Mouse (Mus musculus) spleen, postnatal 0 days (tissue): ENCODE measurements around the gene Klk5. TPM values are rescaled to one million over a fixed set of nuclear protein-coding genes. Genes with fewer than 3 reads are reported as not detected.

Source experiments
- polyA plus RNA-seq: library from polyadenylated mRNA; unstranded; fragments of >200 nt; fragmentation: Nextera tagmentation; extraction: Ambion mirVana; gene quantifications from 2 replicates; pipeline ENCODE4 v1.2.1, GENCODE M21; 2015

Klk5 gene
- polyA plus RNA-seq: not detected in 2 replicates

DNA sequence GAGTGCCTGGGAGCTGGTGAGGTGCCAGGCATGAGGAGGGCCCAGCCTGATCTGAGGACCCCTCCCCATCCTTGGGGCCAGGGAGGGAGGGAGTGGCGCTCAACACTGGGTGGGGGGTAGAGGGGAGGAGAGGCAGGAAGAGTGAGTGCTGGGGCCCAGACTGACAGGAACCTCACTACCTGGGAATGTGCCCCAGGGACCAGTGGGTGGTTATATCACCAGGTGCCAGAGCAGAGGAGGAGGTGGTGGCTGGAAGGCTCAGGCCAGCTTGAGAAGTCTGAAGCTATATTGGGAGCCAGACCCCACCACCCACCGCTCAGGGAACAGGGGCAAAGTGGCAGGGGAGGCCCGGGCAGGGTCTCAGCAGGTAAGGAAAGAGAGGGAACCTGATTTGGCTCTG lies at the start of gene Klk5:
Gene Klk5, plus strand, starts transcription at position 271 of the 400 bp plus-strand sequence.

DNA sequence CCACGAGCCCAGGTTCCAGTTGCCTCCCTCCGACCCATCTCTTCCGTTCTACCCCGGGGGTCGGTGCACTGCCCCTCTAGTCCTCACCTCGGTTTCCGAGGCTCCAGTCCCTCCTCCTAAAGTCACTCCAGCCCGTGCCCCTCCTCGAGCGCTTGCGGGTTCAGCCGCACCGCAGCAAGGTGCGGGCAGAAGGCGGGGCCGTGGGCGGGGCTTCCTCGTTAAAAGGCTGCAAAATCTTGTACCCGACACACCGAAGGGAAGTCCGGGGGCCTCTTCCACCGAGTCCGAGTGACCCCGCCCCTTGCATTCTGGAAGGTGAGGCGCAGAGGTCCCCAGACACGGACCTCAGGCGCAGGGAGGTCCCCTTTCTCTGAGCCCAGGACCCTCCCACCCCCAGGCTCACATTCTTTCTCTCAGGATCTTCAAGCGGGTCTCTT lies 44.4 kb upstream of the Klk5 start, which contains the start of gene Klk8:
Gene Klk8, plus strand, starts transcription at position 245 of the 437 bp plus-strand sequence.

DNA sequence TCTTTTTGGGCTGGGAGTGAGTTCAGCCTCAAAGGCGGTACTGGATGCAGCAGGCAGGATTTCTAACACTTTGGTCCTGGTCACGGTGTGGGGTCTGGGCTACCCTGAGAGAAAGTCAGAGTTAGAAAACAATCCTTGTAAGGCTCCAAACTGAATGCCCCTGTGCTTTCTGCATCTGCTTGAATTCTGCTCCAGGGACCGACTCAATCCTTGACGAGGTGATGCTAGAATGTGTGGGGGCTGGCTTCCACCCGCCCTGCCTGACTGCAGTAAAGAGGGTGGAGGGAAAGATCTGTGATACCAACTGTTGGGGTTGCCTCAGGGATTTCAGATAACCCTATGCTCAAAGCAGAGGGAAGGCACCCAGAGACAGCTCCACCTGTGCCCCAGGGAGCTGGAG lies 30.8 kb upstream of the Klk5 start, which contains the start of gene Klk7:
Gene Klk7, plus strand, starts transcription at position 301 of the 400 bp plus-strand sequence.

DNA sequence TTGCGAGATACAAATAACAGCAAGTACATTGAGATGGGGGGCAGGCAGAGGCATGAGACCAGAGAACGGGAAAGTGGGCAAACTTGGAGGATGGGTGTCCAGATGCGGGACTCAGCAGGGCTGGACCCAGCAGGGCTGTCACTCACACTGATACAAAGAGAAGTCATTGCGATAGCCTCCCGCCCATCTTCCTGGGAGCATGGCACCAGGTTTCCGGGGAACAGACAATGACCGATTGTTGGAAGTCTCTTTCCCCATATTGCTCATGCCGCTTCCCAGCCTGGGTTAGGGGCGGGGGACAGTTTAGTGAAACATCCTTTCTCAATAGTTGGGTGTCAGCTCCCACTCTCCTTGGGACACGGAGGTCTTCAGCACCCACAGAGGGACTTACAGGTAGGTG lies 17.6 kb upstream of the Klk5 start, which contains the start of gene Klk6:
Gene Klk6, plus strand, starts transcription at position 301 of the 400 bp plus-strand sequence.

DNA sequence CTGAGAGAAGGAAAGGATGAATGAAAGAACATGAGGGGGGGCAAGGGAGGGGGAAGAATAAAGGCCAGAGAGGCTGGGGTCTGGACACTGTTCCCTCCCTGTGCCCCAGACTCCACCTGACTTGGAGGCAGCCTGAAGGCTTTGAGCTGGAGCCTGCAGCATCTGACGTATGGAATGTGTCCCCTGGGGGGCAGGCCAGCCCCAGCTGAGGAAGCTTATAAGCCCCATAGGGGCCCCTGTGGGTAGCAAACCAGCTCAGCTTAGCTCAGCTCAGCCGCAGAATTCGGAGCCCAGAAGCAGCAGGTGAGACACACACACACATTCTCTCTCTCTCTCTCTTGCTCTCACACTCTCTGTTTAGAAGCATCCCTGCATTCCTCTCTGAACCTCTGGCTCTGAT lies 39.1 kb downstream of the Klk5 start, which contains the start of gene Klk4:
Gene Klk4, plus strand, starts transcription at position 249 of the 400 bp plus-strand sequence.

Other genes with a start within 250 kb of the Klk5 start
- not detected in 2 replicates for gene Zfp819, start 234.8 kb upstream of the Klk5 start, polyA plus RNA-seq
- gene Ceacam18, start 207.3 kb upstream of the Klk5 start, polyA plus RNA-seq: 0.17 and 0.32 TPM in 2 replicates
- 11.6 and 13.4 TPM in 2 replicates for gene Siglece, start 181.8 kb upstream of the Klk5 start, polyA plus RNA-seq
- gene Ctu1, start 170.0 kb upstream of the Klk5 start, polyA plus RNA-seq: 6.1 and 6.5 TPM in 2 replicates
- not detected in 2 replicates for gene Klk14, start 151.6 kb upstream of the Klk5 start, polyA plus RNA-seq
- 0.21 TPM in 1 of 2 replicates, not detected in the other for gene Klk13, start 129.4 kb upstream of the Klk5 start, polyA plus RNA-seq
- gene Klk12, start 73.1 kb upstream of the Klk5 start, polyA plus RNA-seq: not detected in 2 replicates
- not detected in 2 replicates for gene Klk11, start 67.4 kb upstream of the Klk5 start, polyA plus RNA-seq
- 2.0 and 2.6 TPM in 2 replicates for gene Klk10, start 60.9 kb upstream of the Klk5 start, polyA plus RNA-seq
- not detected in 2 replicates for gene Klk9, start 50.1 kb upstream of the Klk5 start, polyA plus RNA-seq
- gene Klk8, start 44.4 kb upstream of the Klk5 start, polyA plus RNA-seq: 5.9 and 6.4 TPM in 2 replicates
- not detected in 2 replicates for gene Klk7, start 30.7 kb upstream of the Klk5 start, polyA plus RNA-seq
- gene Klk6, start 17.5 kb upstream of the Klk5 start, polyA plus RNA-seq: not detected in 2 replicates
- gene Klk4, start 39.2 kb downstream of the Klk5 start, polyA plus RNA-seq: not detected in 2 replicates
- gene Klk15, start 91.8 kb downstream of the Klk5 start, polyA plus RNA-seq: not detected in 2 replicates
- not detected in 2 replicates for gene Klk1b8, start 108.7 kb downstream of the Klk5 start, polyA plus RNA-seq
- gene Klk1b1, start 124.8 kb downstream of the Klk5 start, polyA plus RNA-seq: not detected in 2 replicates
- gene Klk1b9, start 134.1 kb downstream of the Klk5 start, polyA plus RNA-seq: not detected in 2 replicates
- not detected in 2 replicates for gene Klk1b11, start 153.9 kb downstream of the Klk5 start, polyA plus RNA-seq
- not detected in 2 replicates for gene Klk1b26, start 170.2 kb downstream of the Klk5 start, polyA plus RNA-seq
- not detected in 2 replicates for gene Klk1b27, start 210.3 kb downstream of the Klk5 start, polyA plus RNA-seq